Mouse (Mus musculus) forebrain, embryonic 10.5 days (tissue): ENCODE measurements around the gene Fbxl17. TPM values are rescaled to one million over a fixed set of nuclear protein-coding genes. Genes with fewer than 3 reads are reported as not detected.

Experiments
- DNase-seq: peaks from one replicate; pipeline ENCODE4 v3.0.0-alpha.2; 2017; ENCODE audit warnings: low spot score; ENCODE audit errors: extremely low spot score
- H3K27ac ChIP-seq: fragments of 300-500 bp; sonication (generic); 2 replicates; pipeline ENCODE4 v1.5.1; 2016; ENCODE audit warnings: mild to moderate bottlenecking
- H3K27me3 ChIP-seq: fragments of 300-500 bp; sonication (generic); 2 replicates; pipeline ENCODE4 v1.6.1; 2016; ENCODE audit warnings: mild to moderate bottlenecking; ENCODE audit not compliant: poor library complexity, severe bottlenecking
- H3K36me3 ChIP-seq: fragments of 300-500 bp; sonication (generic); replicated peaks from 2 replicates; pipeline ENCODE4 v1.6.1; 2016; ENCODE audit warnings: mild to moderate bottlenecking, moderate library complexity
- H3K4me1 ChIP-seq: fragments of 300-500 bp; sonication (generic); 2 replicates; pipeline ENCODE4 v1.6.1; 2016
- H3K4me3 ChIP-seq: fragments of 300-500 bp; sonication (generic); 2 replicates; pipeline ENCODE4 v1.5.1; 2016; ENCODE audit warnings: mild to moderate bottlenecking, moderate library complexity
- H3K9me3 ChIP-seq: fragments of 300-500 bp; sonication (generic); 2 replicates; pipeline ENCODE4 v1.6.1; 2016; ENCODE audit warnings: mild to moderate bottlenecking, moderate library complexity
- WGBS: fragments of 180-500 bp; shearing (Covaris S2); methylation state at CpG from one replicate; pipeline ENCODE4 v1.1.7; 2016; 5-methylcytosine and 5-hydroxymethylcytosine counted together
- polyA plus RNA-seq: library from polyadenylated mRNA; unstranded; fragments of >200 nt; fragmentation: Nextera tagmentation; extraction: Ambion mirVana; gene quantifications from 2 replicates; pipeline ENCODE4 v1.2.1, GENCODE M21; 2016

Fbxl17 gene
- polyA plus RNA-seq, 1 experiment from 2014 or later, result 2.7 TPM

GRCm38 (mm10) chr17:63303862-63304261 lies 196.0 kb downstream of the Fbxl17 start:
- peaks cover 37% of the 10 kb centered on the region for H3K4me1 ChIP-seq
- DNase-seq, result no peak
- no peak overlapping the region for H3K27ac ChIP-seq
- no peaks in the 10 kb centered on the region for H3K9me3 ChIP-seq
- H3K36me3 ChIP-seq, result no peaks in the 10 kb centered on the region
- H3K27me3 ChIP-seq, result no peaks in the 10 kb centered on the region
- 54% methylated on average over 4 of the region's 4 CpGs for WGBS
- H3K4me3 ChIP-seq, result no peak overlapping the region

- Histone ChIP-seq H3K27ac (peak overlapping the region; percentile 64; the same call in 1 of the 2 replicates), H3K36me3 (no peaks in the 10 kb centered on the region), H3K4me1 (peaks cover 37% of the 10 kb centered on the region), H3K4me3 (no peak overlapping the region), H3K27me3 (no peaks in the 10 kb centered on the region), H3K9me3 (no peaks in the 10 kb centered on the region)
- no peak for DNase-seq
- 58% methylated on average over 12 of the region's 12 CpGs for WGBS
Measured at GRCm38 (mm10) chr17:63301822-63302393, 197.9 kb downstream of the Fbxl17 start.

GRCm38 (mm10) chr17:63295471-63295870 lies 204.3 kb downstream of the Fbxl17 start:
- DNase-seq, result no peak
- peaks cover 24% of the 10 kb centered on the region for H3K4me1 ChIP-seq
- WGBS, result 71% methylated on average over 2 of the region's 2 CpGs
- no peaks in the 10 kb centered on the region for H3K36me3 ChIP-seq
- H3K9me3 ChIP-seq, result no peaks in the 10 kb centered on the region
- no peak overlapping the region for H3K4me3 ChIP-seq
- 0 out of 2 replicates have a peak overlapping the region, but pooled peaks have one; percentile 37 for H3K27ac ChIP-seq
- H3K27me3 ChIP-seq, result no peaks in the 10 kb centered on the region

GRCm38 (mm10) chr17:63294961-63295360 lies 204.9 kb downstream of the Fbxl17 start:
- WGBS, result 76% methylated on average over 3 of the region's 3 CpGs

DNA sequence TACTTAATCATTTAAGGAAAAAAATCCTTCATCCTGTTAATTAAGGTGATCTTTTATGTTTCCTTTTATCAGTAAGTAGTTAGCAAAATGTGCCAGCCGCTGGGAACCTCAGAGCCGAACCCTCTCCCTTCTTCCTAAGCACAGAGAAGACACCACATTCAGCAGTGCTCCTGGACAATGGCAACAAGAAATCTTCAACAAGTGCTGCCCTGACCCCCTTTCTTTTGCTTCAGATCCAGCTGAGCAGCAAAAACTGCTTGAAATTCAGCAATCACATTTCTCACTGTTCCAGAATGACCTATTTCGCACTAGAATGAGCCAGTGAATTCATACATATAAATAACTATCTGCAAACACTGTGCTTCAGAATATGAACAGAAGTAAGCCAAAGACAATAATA lies 205.8 kb downstream of the Fbxl17 start:
- DNase-seq, result no peak
- Histone ChIP-seq H3K36me3 (no peaks in the 10 kb centered on the region), H3K27me3 (no peaks in the 10 kb centered on the region), H3K27ac (no peak overlapping the region), H3K4me1 (peaks cover 24% of the 10 kb centered on the region), H3K4me3 (no peak overlapping the region), H3K9me3 (no peaks in the 10 kb centered on the region)
- WGBS, result 40% methylated on average over 3 of the region's 3 CpGs

More at GRCm38 (mm10) chr17:63294961-63295360, 204.9 kb downstream of the Fbxl17 start:
- Histone ChIP-seq H3K36me3 (no peaks in the 10 kb centered on the region), H3K27me3 (no peaks in the 10 kb centered on the region), H3K4me3 (no peak overlapping the region), H3K9me3 (no peaks in the 10 kb centered on the region), H3K27ac (0 out of 2 replicates have a peak overlapping the region, but pooled peaks have one; percentile 37), H3K4me1 (peaks cover 24% of the 10 kb centered on the region)
- DNase-seq, result no peak

GRCm38 (mm10) chr17:63289317-63289913 lies 210.4 kb downstream of the Fbxl17 start:
- Histone ChIP-seq H3K9me3 (no peaks in the 10 kb centered on the region), H3K36me3 (no peaks in the 10 kb centered on the region), H3K4me3 (no peak overlapping the region), H3K27me3 (no peaks in the 10 kb centered on the region), H3K27ac (no peak overlapping the region), H3K4me1 (peaks cover 21% of the 10 kb centered on the region)
- WGBS, result 91% methylated on average over 1 of the region's 1 CpGs
- DNase-seq, result no peak

GRCm38 (mm10) chr17:63288850-63289249 lies 211.0 kb downstream of the Fbxl17 start:
- no peak overlapping the region for H3K27ac ChIP-seq
- H3K4me3 ChIP-seq, result no peak overlapping the region
- H3K36me3 ChIP-seq, result no peaks in the 10 kb centered on the region
- peaks cover 16% of the 10 kb centered on the region for H3K4me1 ChIP-seq
- H3K9me3 ChIP-seq, result no peaks in the 10 kb centered on the region
- no peaks in the 10 kb centered on the region for H3K27me3 ChIP-seq
- 92% methylated on average over 4 of the region's 4 CpGs for WGBS
- no peak for DNase-seq

- 88% methylated on average over 2 of the region's 2 CpGs for WGBS
- Histone ChIP-seq H3K4me1 (peaks cover 9% of the 10 kb centered on the region), H3K27me3 (no peaks in the 10 kb centered on the region), H3K4me3 (no peak overlapping the region), H3K27ac (no peak overlapping the region), H3K9me3 (no peaks in the 10 kb centered on the region), H3K36me3 (no peaks in the 10 kb centered on the region)
- DNase-seq, result no peak
Measured at GRCm38 (mm10) chr17:63287413-63287812, 212.4 kb downstream of the Fbxl17 start.

DNA sequence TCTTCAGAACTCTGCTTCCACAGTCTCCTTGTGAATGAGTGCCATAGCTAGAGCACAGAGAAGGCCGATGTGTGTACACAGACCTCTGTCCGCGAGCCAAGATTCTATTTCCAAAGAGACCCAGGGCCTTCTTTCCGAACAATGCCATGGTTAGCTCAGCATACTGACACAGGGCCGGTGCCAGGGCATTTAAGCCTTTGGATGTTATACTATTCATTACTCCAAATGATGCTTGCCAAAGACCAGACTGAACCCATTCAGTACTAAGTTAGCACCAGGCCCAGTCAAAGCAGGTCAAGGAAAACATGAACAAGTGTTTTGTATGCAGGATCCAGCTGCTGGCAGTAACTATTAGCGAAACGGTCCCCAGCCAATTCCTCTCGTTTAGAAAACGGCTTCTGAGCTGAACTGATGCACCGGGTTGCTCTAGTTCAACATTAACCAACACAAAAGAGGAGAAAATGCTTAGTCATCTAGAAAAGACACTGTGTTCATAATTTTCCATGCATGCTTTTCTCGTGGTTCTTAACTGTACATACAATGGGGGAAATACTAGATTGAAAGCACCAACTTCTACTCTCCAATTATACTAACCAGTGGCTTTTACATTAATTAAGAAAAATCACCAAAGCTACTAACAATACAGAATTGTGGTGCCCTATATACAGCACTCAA lies 214.4 kb downstream of the Fbxl17 start:
- H3K27me3 ChIP-seq, result no peaks in the 10 kb centered on the region
- H3K27ac ChIP-seq, result no peak overlapping the region
- no peak overlapping the region for H3K4me3 ChIP-seq
- DNase-seq, result no peak
- H3K36me3 ChIP-seq, result no peaks in the 10 kb centered on the region
- WGBS, result 77% methylated on average over 11 of the region's 11 CpGs
- H3K4me1 ChIP-seq, result peaks cover 9% of the 10 kb centered on the region
- H3K9me3 ChIP-seq, result no peaks in the 10 kb centered on the region

- Histone ChIP-seq H3K36me3 (no peaks in the 10 kb centered on the region), H3K4me3 (no peak overlapping the region), H3K27me3 (no peaks in the 10 kb centered on the region), H3K9me3 (no peaks in the 10 kb centered on the region), H3K27ac (no peak overlapping the region), H3K4me1 (peaks cover 9% of the 10 kb centered on the region)
- WGBS, result 86% methylated on average over 4 of the region's 4 CpGs
- no peak for DNase-seq
Measured at GRCm38 (mm10) chr17:63284074-63284473, 215.7 kb downstream of the Fbxl17 start.

- H3K27ac ChIP-seq, result no peak overlapping the region
- H3K9me3 ChIP-seq, result no peaks in the 10 kb centered on the region
- WGBS, result 84% methylated on average over 5 of the region's 5 CpGs
- no peak overlapping the region for H3K4me3 ChIP-seq
- H3K4me1 ChIP-seq, result peaks cover 9% of the 10 kb centered on the region
- DNase-seq, result no peak
- H3K27me3 ChIP-seq, result no peaks in the 10 kb centered on the region; the same call in 1 of the 2 replicates
- H3K36me3 ChIP-seq, result no peaks in the 10 kb centered on the region
Measured at GRCm38 (mm10) chr17:63282004-63282403, 217.8 kb downstream of the Fbxl17 start.

DNA sequence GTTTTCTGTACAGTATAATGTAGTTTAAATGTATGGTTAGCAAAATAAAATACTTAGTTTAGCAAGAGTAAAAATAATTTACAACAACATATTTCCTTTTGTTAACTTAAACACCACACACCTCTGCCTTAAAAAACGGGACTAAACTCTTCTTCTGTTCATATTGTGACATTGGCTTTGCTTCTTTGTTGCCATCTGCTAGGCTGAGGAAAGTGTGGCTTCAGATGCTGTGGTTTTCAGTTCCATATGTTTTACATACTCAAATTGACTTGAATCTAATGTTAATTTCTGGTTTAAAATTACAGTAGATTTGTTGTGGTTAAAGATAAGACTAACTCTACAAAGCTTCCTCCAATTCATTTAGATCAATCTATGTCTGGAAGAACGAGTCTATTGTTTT lies 218.8 kb downstream of the Fbxl17 start:
- Histone ChIP-seq H3K36me3 (no peaks in the 10 kb centered on the region), H3K27ac (no peak overlapping the region), H3K9me3 (no peaks in the 10 kb centered on the region), H3K4me1 (peaks cover 14% of the 10 kb centered on the region), H3K4me3 (no peak overlapping the region), H3K27me3 (no peaks in the 10 kb centered on the region; the same call in 1 of the 2 replicates)
- 78% methylated on average over 2 of the region's 2 CpGs for WGBS
- no peak for DNase-seq

DNA sequence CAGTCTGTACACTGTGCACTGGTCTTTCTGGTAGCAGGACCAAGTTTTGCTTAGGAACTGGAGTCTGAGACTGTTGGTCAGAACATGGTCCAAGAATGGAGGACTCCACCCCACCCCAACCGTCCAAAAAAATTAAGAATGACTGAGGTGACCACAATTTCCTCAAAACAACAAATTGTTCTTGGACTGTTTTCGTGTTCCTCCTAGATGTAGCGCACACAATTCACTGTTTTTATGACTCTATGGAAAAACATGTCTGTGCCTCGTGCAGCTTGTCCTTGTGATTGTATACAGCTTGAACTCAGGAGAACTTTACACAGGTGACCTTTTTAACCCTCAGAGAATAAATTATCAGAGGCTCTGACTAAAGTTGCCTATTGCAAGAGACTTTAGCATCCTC lies 220.7 kb downstream of the Fbxl17 start:
- Histone ChIP-seq H3K4me3 (no peak overlapping the region), H3K9me3 (no peaks in the 10 kb centered on the region), H3K4me1 (peaks cover 13% of the 10 kb centered on the region), H3K27me3 (peaks cover 6% of the 10 kb centered on the region; the same call in 1 of the 2 replicates), H3K36me3 (no peaks in the 10 kb centered on the region), H3K27ac (no peak overlapping the region)
- 90% methylated on average over 4 of the region's 4 CpGs for WGBS
- no peak for DNase-seq
